Mouse (Mus musculus) liver, adult 2 months (tissue): ENCODE measurements around the gene Cd300a. TPM values are rescaled to one million over a fixed set of nuclear protein-coding genes. Genes with fewer than 3 reads are reported as not detected.
A peak's percentile ranks its signal among the peaks of the same experiment; 100 is the strongest.

Experiments
- DNase-seq: peaks from one replicate; pipeline ENCODE4 v3.0.0-alpha.2; 2011; ENCODE audit warnings: low read depth, low spot score; ENCODE audit errors: extremely low read depth
- H3K27ac ChIP-seq: fragments of 200-500 bp; replicated peaks from 2 replicates; pipeline ENCODE4 v1.5.1; 2012; ENCODE audit warnings: low read depth, mild to moderate bottlenecking, control low read depth, inconsistent platforms, low read length; ENCODE audit not compliant: insufficient read depth
- H3K27me3 ChIP-seq: fragments of 200-500 bp; 2 replicates; pipeline ENCODE4 v1.6.1; 2012; ENCODE audit warnings: mild to moderate bottlenecking, moderate library complexity, low read length, inconsistent platforms; ENCODE audit not compliant: control insufficient read depth, insufficient read depth
- H3K36me3 ChIP-seq: fragments of 200-500 bp; 2 replicates; pipeline ENCODE4 v1.6.1; 2012; ENCODE audit warnings: low read length, inconsistent platforms; ENCODE audit not compliant: control insufficient read depth, insufficient read depth
- H3K4me1 ChIP-seq: fragments of 200-500 bp; 2 replicates; pipeline ENCODE4 v1.6.1; 2011; ENCODE audit warnings: low read length; ENCODE audit not compliant: control insufficient read depth, insufficient read depth
- H3K4me3 ChIP-seq: fragments of 200-500 bp; 2 replicates; pipeline ENCODE4 v1.5.1; 2011; ENCODE audit warnings: low read depth, mild to moderate bottlenecking, control low read depth, low read length, moderate library complexity; ENCODE audit not compliant: insufficient read depth
- H3K79me2 ChIP-seq: fragments of 200-500 bp; 2 replicates; pipeline ENCODE4 v1.6.1; 2012; ENCODE audit warnings: inconsistent platforms, mild to moderate bottlenecking, low read length, moderate library complexity; ENCODE audit not compliant: control insufficient read depth, insufficient read depth
- H3K9ac ChIP-seq: fragments of 200-500 bp; 2 replicates; pipeline ENCODE4 v1.6.1; 2012; ENCODE audit warnings: low read depth, mild to moderate bottlenecking, control low read depth, inconsistent platforms, low read length
- CTCF ChIP-seq: fragments of 200-500 bp; IDR thresholded peaks from 2 replicates; pipeline ENCODE4 v1.5.1; 2011; ENCODE audit warnings: low read depth, low read length, control low read depth
- POLR2A ChIP-seq: fragments of 200-500 bp; IDR thresholded peaks from 2 replicates; pipeline ENCODE4 v1.6.1; 2011; ENCODE audit warnings: low read length, control low read depth; ENCODE audit not compliant: insufficient read depth; ENCODE audit errors: extremely low read depth
- whole genome bisulfite sequencing: fragments of 180-500 bp; shearing (Covaris S2); methylation state at CpG from one replicate; pipeline ENCODE4 v1.1.7; 2018; 5-methylcytosine and 5-hydroxymethylcytosine counted together
- polyA plus RNA-seq: library from polyadenylated mRNA; depleted of rRNA; stranded (reverse); fragments of >200 nt; gene quantifications from 2 replicates; pipeline ENCODE4 v1.2.3, GENCODE M21; 2012
- total RNA-seq: library from RNA; depleted of rRNA; stranded (reverse); fragments of >200 nt; gene quantifications from 2 replicates; pipeline ENCODE4 v1.2.3, GENCODE M21; 2014

Gene Cd300a
- total and polyA plus RNA-seq, 2 experiments = 1.2 to 3.0 TPM

DNA sequence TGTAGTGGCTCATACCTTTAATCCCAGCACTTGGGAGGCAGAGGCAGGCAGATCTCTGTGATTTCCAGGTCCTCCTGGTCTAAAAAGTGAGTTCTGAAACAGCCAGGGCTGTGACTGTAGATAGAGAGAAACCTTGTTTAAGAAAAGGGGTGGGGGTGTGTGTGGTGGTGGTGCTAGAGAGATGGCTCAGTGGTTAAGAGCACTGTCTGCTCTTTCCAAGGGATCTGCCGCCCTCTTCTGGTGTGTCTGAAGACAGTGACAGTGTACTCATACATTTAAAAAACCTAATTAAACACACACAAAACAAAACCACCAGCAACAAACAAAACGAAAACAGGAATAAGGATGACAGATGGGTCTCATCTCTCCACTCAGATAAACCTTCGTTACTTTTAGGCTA lies 27.2 kb upstream of the Cd300a start:
- H3K4me1 ChIP-seq = peaks cover 35% of the 10 kb centered on the region
- no peaks in the 10 kb centered on the region for H3K27me3 ChIP-seq
- 95% methylated on average over 3 of the region's 3 CpGs for WGBS
- H3K9ac ChIP-seq = no peak overlapping the region
- no peaks in the 10 kb centered on the region for H3K36me3 ChIP-seq
- H3K4me3 ChIP-seq = no peak overlapping the region
- TF ChIP-seq CTCF = no peak
- no peak for TF ChIP-seq POLR2A
- H3K79me2 ChIP-seq = peaks cover 14% of the 10 kb centered on the region; the same call in 1 of the 2 replicates
- H3K27ac ChIP-seq = no peak overlapping the region
- no peak for DNase-seq

DNA sequence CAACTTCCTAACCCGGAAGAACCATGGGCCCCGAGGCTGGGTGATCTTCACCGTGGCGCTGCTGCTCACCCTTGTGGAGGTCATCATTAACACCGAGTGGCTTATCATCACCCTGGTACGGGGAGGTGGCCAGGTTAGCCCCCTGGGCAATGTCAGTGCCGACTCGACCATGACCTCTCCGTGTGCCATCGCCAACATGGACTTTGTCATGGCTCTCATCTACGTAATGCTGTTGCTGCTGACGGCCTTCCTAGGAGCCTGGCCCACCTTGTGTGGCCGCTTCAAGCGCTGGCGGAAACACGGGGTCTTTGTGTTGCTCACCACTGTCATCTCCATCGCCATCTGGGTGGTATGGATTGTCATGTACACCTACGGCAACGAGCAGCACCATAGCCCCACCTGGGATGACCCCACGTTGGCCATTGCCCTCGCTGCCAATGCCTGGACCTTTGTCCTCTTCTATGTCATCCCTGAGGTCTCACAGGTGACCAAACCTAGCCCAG lies 25.9 kb upstream of the Cd300a start:
- no peaks in the 10 kb centered on the region for H3K36me3 ChIP-seq
- TF ChIP-seq CTCF = 0 out of 2 replicates have a peak, but pooled peaks have one; percentile 9
- no peak for TF ChIP-seq POLR2A
- 0 out of 2 replicates have a peak overlapping the region, but pooled peaks have one; percentile 15 for H3K9ac ChIP-seq
- peak overlapping the region; percentile 38 for H3K27ac ChIP-seq
- H3K4me1 ChIP-seq = peaks cover 38% of the 10 kb centered on the region
- no peaks in the 10 kb centered on the region for H3K27me3 ChIP-seq
- peak; percentile 68 for DNase-seq
- WGBS = 44% methylated on average over 21 of the region's 21 CpGs
- no peak overlapping the region for H3K4me3 ChIP-seq
- peaks cover 13% of the 10 kb centered on the region; the same call in 1 of the 2 replicates for H3K79me2 ChIP-seq

- Histone ChIP-seq H3K4me1 (peaks cover 36% of the 10 kb centered on the region), H3K27ac (peak overlapping the region; percentile 64), H3K27me3 (no peaks in the 10 kb centered on the region), H3K9ac (peak overlapping the region; percentile 25; the same call in 1 of the 2 replicates), H3K36me3 (peaks cover 3% of the 10 kb centered on the region; the same call in 1 of the 2 replicates), H3K4me3 (no peak overlapping the region), H3K79me2 (peaks cover 10% of the 10 kb centered on the region; the same call in 1 of the 2 replicates)
- WGBS = 16% methylated on average over 5 of the region's 5 CpGs
- no peak for DNase-seq
- TF ChIP-seq POLR2A = no peak
- TF ChIP-seq CTCF = no peak
Measured at GRCm38 (mm10) chr11:114865999-114866398, 23.8 kb upstream of the Cd300a start.

- Histone ChIP-seq H3K36me3 (peaks cover 3% of the 10 kb centered on the region; the same call in 1 of the 2 replicates), H3K27ac (peak overlapping the region; percentile 77), H3K9ac (peak overlapping the region; percentile 47), H3K27me3 (no peaks in the 10 kb centered on the region), H3K4me3 (peak overlapping the region; percentile 12; the same call in 1 of the 2 replicates), H3K79me2 (peaks cover 10% of the 10 kb centered on the region; the same call in 1 of the 2 replicates), H3K4me1 (peaks cover 36% of the 10 kb centered on the region)
- 11% methylated on average over 10 of the region's 10 CpGs for WGBS
- no peak for TF ChIP-seq CTCF
- no peak for TF ChIP-seq POLR2A
- DNase-seq = peak; percentile 85
Measured at GRCm38 (mm10) chr11:114866486-114867360, 23.1 kb upstream of the Cd300a start.

DNA sequence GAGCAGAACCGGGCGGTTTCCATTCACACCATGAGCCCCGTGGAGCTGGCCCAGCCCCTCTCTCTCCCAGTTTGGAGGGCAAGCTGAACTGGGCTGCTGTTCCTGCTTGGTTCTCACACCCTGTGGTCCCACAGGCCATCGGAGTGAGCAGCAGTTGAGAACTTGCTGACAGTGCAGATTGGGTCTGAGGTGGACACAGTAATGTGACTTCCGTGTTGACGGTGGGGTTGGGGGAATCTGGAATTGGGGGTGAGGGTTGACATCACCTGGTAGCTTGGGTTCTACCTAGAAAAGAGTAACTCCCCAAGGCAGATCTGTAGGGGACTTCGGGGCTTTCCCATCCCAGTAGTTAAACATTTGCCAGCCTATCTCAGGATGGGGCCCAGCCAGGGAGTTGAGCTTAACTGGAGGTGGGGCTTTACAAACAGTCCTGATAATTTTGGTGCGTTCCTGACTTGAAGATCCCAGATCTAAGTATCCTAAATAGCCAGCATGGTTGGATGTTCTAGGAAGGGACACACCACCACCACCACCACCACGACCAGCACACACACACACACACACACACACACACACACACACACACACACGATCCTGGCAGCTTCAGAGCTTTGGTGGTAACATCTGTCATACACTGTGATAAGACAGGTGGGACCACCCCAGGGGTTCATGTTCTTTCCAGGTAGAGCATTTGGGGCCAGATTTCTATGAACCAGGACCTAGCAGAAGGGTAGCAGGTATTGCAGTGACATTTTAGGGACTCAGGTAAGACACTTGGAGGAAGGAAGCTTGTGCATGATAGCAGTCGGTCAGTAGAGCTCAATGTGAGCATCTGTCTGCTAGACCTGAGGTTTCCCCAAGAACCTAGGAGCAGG lies 22.2 kb upstream of the Cd300a start:
- Histone ChIP-seq H3K9ac (peak overlapping the region; percentile 47), H3K4me3 (peak overlapping the region; percentile 12; the same call in 1 of the 2 replicates), H3K36me3 (peaks cover 3% of the 10 kb centered on the region; the same call in 1 of the 2 replicates), H3K27ac (peak overlapping the region; percentile 77), H3K4me1 (peaks cover 36% of the 10 kb centered on the region), H3K27me3 (no peaks in the 10 kb centered on the region), H3K79me2 (peaks cover 10% of the 10 kb centered on the region; the same call in 1 of the 2 replicates)
- peak; percentile 70 for DNase-seq
- 13% methylated on average over 11 of the region's 11 CpGs for WGBS
- TF ChIP-seq POLR2A (no peak), CTCF (no peak)
